Mouse (Mus musculus) intestine, embryonic 14.5 days (tissue): ENCODE data around the gene March8. TPM values are rescaled to one million over a fixed set of nuclear protein-coding genes. Genes with fewer than 3 reads are reported as not detected.

Source experiments
- ATAC-seq: fragments of 200-750 bp; cut with Nextera tagmentation; replicated peaks from 2 replicates; pipeline ENCODE4 v1.8.0; 2017; ENCODE audit warnings: low read depth, moderate number of reproducible peaks, moderate TSS enrichment, moderate library complexity; ENCODE audit not compliant: low FRiP score, low TSS enrichment
- DNase-seq: peaks from one replicate; pipeline ENCODE4 v3.0.0-alpha.2; 2018; ENCODE audit warnings: low spot score
- H3K27ac ChIP-seq: fragments of 300-500 bp; sonication (generic); 2 replicates; pipeline ENCODE4 v1.5.1; 2014; ENCODE audit warnings: low read depth, mild to moderate bottlenecking, control low read depth
- H3K27me3 ChIP-seq: fragments of 300-500 bp; sonication (generic); replicated peaks from 2 replicates; pipeline ENCODE4 v1.6.1; 2014; ENCODE audit warnings: low read length, control low read depth; ENCODE audit not compliant: control insufficient read depth, insufficient read depth
- H3K36me3 ChIP-seq: fragments of 300-500 bp; sonication (generic); 2 replicates; pipeline ENCODE4 v1.6.1; 2014; ENCODE audit warnings: low read length, control low read depth; ENCODE audit not compliant: control insufficient read depth, insufficient read depth
- H3K4me1 ChIP-seq: fragments of 300-500 bp; sonication (generic); replicated peaks from 2 replicates; pipeline ENCODE4 v1.6.1; 2014; ENCODE audit warnings: low read length, control low read depth, mixed read lengths; ENCODE audit not compliant: control insufficient read depth, insufficient read depth
- H3K4me2 ChIP-seq: fragments of 300-500 bp; sonication (generic); 2 replicates; pipeline ENCODE4 v1.6.1; 2014; ENCODE audit warnings: low read length
- H3K4me3 ChIP-seq: fragments of 300-500 bp; sonication (generic); 2 replicates; pipeline ENCODE4 v1.5.1; 2014; ENCODE audit warnings: low read depth, low read length, control low read depth, mixed read lengths
- H3K9ac ChIP-seq: fragments of 300-500 bp; sonication (generic); 2 replicates; pipeline ENCODE4 v1.6.1; 2014; ENCODE audit warnings: mild to moderate bottlenecking, low read length
- H3K9me3 ChIP-seq: fragments of 300-500 bp; sonication (generic); 2 replicates; pipeline ENCODE4 v1.6.1; 2016; ENCODE audit warnings: low read length, control low read depth; ENCODE audit not compliant: control insufficient read depth
- WGBS: fragments of 180-500 bp; shearing (Covaris S2); extraction: QIAGEN DNeasy Blood & Tissue Kit; methylation state at CpG from one replicate; pipeline ENCODE4 v1.1.7; 2014; 5-methylcytosine and 5-hydroxymethylcytosine counted together
- polyA plus RNA-seq: library from polyadenylated mRNA; unstranded; fragments of >200 nt; fragmentation: Nextera tagmentation; extraction: Ambion mirVana; gene quantifications from 2 replicates; pipeline ENCODE4 v1.2.1, GENCODE M21; 2014

The March8 gene
- polyA plus RNA-seq, 1 experiment from 2014 or later, result 30.8 TPM

DNA sequence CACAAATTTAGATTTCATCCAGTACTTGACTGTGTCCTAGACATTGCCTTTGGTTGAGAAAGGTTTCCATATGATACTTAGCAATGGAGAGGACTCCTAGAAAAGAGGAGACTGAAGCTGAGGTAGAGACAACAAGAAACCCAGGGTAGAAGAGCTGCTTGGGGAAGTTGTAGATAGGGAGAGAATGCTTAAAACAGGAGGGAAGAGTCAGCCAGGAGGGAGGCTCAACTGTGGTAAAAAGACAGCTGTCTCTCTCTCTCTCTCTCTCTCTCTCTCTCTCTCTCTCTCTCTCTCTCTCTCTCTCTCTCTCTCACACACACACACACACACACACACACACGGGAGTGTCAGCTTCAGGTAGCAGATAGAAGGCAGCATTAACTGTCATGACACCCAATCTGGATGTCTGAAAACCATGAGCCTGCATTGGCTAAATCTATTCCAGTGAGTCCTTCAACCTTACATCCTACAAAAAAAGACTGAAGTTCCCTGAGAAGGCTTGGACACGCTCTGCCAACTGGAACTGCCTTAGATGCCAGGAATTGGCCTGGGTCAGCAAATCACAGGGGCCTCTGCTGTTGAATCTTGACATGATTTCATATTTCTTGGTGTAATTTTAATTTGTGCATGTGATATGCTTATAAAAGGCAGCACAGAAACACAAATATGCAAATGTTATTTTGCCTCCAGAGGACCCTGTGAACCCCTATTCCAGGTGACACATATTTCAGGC lies 57.3 kb downstream of the March8 start:
- ATAC-seq, result no peak
- no peaks in the 10 kb centered on the region for H3K4me1 ChIP-seq
- H3K4me2 ChIP-seq, result no peak overlapping the region
- peak; percentile 21 for DNase-seq
- H3K27ac ChIP-seq, result no peak overlapping the region
- WGBS, result 84% methylated on average over 2 of the region's 2 CpGs
- H3K4me3 ChIP-seq, result no peak overlapping the region
- H3K9me3 ChIP-seq, result no peaks in the 10 kb centered on the region
- H3K36me3 ChIP-seq, result no peaks in the 10 kb centered on the region
- H3K27me3 ChIP-seq, result no peaks in the 10 kb centered on the region
- no peak overlapping the region for H3K9ac ChIP-seq

DNA sequence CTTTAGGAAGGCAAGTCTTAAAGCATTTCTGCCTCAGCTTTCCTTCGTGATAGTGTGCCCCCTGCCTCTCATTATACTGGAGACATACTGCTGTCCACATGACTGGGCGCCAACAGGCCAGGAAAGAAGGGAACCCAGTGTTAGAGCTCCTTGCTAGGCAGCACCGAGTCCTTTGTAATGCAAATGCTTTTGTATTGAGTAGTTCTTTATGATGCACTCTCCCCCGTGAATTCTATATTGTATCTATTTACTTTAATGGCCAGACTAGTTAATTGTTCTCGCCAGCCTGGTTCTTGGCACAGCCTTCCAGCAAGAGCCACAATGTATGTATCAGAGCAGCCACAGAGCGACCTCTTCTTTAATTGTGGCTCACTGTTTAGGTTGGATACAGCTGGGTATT lies 59.8 kb downstream of the March8 start:
- H3K27me3 ChIP-seq, result no peaks in the 10 kb centered on the region
- no peak overlapping the region for H3K27ac ChIP-seq
- no peak overlapping the region for H3K4me2 ChIP-seq
- H3K9me3 ChIP-seq, result no peaks in the 10 kb centered on the region
- H3K4me1 ChIP-seq, result no peaks in the 10 kb centered on the region
- no peak overlapping the region for H3K4me3 ChIP-seq
- no peak overlapping the region for H3K9ac ChIP-seq
- DNase-seq, result no peak
- no peak for ATAC-seq
- 65% methylated on average over 6 of the region's 6 CpGs for WGBS
- peaks cover 8% of the 10 kb centered on the region; the same call in 1 of the 2 replicates for H3K36me3 ChIP-seq

DNA sequence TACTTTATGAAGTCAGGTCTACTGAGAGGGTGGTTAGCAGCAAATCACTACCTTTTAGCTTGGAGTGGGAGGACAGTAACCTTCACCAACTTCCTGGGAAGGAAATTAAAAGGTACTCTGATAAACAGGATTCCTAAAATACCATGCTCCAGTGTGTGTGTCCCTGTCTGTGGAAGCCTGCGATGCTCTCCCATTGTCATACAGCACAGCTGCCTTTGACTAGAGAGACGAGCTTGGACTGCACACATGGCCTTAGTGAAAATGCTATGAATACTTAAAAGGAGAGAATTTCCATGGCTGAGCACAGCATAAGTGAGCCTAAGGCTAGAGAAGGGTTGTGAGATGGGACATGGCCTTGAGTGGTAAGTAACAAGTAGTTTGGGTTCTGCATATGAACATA lies 60.3 kb downstream of the March8 start:
- peak; percentile 47 for DNase-seq
- H3K27me3 ChIP-seq, result no peaks in the 10 kb centered on the region

DNA sequence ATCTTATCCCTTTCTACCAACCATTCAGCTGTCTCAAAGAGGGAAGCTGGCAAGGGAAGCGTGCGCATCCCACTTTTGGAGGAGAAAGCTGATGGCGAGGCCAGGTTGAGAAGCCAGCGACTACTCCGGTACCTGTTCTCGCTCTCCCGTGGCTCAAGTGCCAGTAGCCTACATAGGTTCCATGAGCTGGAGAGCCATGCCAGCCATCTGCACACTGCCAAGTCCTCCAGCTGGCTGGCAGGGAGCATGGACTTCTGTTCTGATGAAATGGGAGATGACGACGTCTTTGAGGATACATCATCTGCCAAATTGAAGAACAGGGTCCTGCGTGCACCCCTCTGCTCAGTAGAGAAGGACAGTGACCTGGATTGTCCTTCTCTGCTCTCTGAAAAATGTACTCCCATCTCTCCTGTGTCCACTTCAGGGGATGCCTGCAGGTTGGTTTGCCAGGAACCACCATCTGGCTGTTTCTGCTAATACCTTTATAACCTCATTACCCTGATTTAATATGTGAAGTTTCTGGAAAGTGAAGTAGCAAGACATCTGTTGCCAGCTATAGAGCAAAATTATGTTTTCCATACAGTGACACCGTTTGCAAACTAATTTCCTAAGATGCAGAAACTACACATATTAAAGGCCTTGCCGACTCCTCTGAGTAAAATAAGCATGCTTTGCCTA lies 64.1 kb downstream of the March8 start:
- DNase-seq (no peak), ATAC-seq (no peak)
- Histone ChIP-seq H3K27ac (no peak overlapping the region), H3K27me3 (no peaks in the 10 kb centered on the region), H3K4me3 (no peak overlapping the region), H3K36me3 (peaks cover 29% of the 10 kb centered on the region), H3K4me1 (no peaks in the 10 kb centered on the region), H3K9me3 (no peaks in the 10 kb centered on the region), H3K9ac (no peak overlapping the region), H3K4me2 (no peak overlapping the region)
- 95% methylated on average over 12 of the region's 12 CpGs for WGBS

More for the DNA sequence above, 60.3 kb downstream of the March8 start:
- H3K4me1 ChIP-seq, result no peaks in the 10 kb centered on the region
- peaks cover 8% of the 10 kb centered on the region for H3K36me3 ChIP-seq
- H3K9ac ChIP-seq, result no peak overlapping the region
- H3K9me3 ChIP-seq, result no peaks in the 10 kb centered on the region
- no peak overlapping the region for H3K4me3 ChIP-seq
- 80% methylated on average over 2 of the region's 2 CpGs for WGBS
- no peak overlapping the region for H3K27ac ChIP-seq
- ATAC-seq, result no peak
- no peak overlapping the region for H3K4me2 ChIP-seq

DNA sequence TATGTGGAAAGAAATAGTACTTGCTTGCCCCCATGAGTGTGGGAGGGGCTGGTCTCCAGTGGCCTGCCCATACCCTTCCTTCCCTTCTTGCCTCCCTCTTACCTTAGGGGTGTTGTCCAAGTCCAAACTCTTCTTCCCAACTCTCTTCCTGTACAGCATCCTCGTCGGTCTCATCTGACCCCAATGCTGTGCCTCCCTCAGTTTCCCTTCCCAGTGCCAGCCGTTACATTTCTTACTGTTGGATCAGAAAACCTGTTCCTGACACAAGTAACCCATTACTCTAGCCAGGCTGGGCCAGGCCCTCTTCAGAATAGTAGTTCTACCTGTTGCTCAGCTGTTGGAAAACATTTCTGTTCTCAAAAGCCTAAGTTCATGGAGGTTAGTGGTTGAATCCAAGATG lies 64.6 kb downstream of the March8 start:
- H3K4me1 ChIP-seq, result no peaks in the 10 kb centered on the region
- H3K27ac ChIP-seq, result no peak overlapping the region
- 96% methylated on average over 3 of the region's 3 CpGs for WGBS
- DNase-seq, result no peak
- no peak overlapping the region for H3K4me3 ChIP-seq
- H3K9ac ChIP-seq, result no peak overlapping the region
- H3K4me2 ChIP-seq, result no peak overlapping the region
- H3K9me3 ChIP-seq, result no peaks in the 10 kb centered on the region
- peaks cover 34% of the 10 kb centered on the region for H3K36me3 ChIP-seq
- ATAC-seq, result no peak
- H3K27me3 ChIP-seq, result no peaks in the 10 kb centered on the region

DNA sequence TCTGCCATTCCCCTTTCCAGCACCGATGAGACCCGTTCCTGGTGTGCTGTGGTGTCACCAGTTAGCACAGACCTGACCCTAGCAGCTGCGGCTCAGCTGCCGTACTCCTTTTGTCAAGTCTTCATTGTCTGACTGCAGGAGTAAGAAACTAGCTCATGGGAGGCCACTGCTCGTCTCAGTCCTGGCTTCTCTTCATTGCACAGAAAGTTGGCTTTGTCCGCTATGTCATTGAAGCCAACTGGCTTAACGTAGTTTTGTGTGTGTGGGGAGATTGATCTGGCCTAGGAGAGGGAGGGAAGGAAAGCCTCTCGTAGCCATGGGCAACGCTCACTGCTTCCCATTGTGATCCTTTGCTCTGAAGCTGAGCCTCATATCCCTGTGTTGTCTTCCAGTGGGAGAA lies 67.4 kb downstream of the March8 start:
- Histone ChIP-seq H3K27me3 (no peaks in the 10 kb centered on the region), H3K4me1 (no peaks in the 10 kb centered on the region), H3K27ac (no peak overlapping the region), H3K9me3 (no peaks in the 10 kb centered on the region), H3K36me3 (peaks cover 39% of the 10 kb centered on the region), H3K4me2 (no peak overlapping the region), H3K4me3 (no peak overlapping the region), H3K9ac (no peak overlapping the region)
- ATAC-seq (no peak), DNase-seq (no peak)
- WGBS, result 95% methylated on average over 9 of the region's 9 CpGs

DNA sequence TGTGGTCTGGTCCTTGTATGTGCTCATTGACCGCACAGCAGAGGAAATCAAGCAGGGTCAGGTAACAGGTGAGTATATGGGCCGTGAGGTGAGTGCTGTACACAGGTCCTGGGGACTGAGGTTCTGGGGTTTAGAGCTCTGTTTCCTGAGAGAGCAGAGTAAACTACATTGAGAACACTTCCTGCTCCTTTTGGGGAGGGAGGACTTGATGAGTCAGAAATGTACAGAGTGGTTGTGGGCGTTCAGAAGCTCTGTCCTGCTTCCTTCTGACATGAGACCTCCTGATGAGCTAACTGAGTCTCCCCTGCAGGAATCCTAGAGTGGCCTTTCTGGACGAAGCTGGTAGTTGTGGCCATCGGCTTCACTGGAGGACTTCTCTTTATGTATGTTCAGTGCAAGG lies 67.9 kb downstream of the March8 start:
- H3K27me3 ChIP-seq, result no peaks in the 10 kb centered on the region
- H3K36me3 ChIP-seq, result peaks cover 39% of the 10 kb centered on the region
- ATAC-seq, result no peak

DNA sequence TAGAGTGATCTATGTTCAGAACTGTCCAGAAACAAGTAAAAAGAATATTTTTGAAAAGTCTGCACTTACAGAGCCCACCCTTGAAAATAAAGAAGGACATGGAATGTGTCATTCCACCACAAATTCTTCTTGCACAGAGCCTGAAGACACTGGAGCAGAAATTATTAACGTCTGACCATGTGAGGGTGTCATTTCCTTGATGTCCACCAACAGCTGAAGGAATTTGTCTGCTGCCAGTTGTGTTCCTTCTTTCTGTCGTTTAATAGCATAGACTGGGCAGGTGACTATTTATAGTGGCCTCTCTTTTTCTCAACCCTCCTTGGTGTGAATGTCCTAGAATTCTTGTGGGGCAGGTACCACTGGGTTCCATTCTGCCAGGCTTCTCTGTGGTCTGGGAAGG lies 68.3 kb downstream of the March8 start:
- Histone ChIP-seq H3K4me1 (no peaks in the 10 kb centered on the region), H3K27me3 (no peaks in the 10 kb centered on the region), H3K36me3 (peaks cover 39% of the 10 kb centered on the region), H3K9ac (no peak overlapping the region), H3K4me2 (no peak overlapping the region), H3K4me3 (no peak overlapping the region), H3K9me3 (no peaks in the 10 kb centered on the region), H3K27ac (no peak overlapping the region)
- DNase-seq, result no peak
- WGBS, result 74% methylated on average over 2 of the region's 2 CpGs
- ATAC-seq, result no peak

More for the DNA sequence above, 67.9 kb downstream of the March8 start:
- no peak for DNase-seq
- no peaks in the 10 kb centered on the region for H3K9me3 ChIP-seq
- H3K9ac ChIP-seq, result no peak overlapping the region
- no peak overlapping the region for H3K27ac ChIP-seq
- WGBS, result 88% methylated on average over 5 of the region's 5 CpGs
- no peaks in the 10 kb centered on the region for H3K4me1 ChIP-seq
- no peak overlapping the region for H3K4me2 ChIP-seq
- no peak overlapping the region for H3K4me3 ChIP-seq

DNA sequence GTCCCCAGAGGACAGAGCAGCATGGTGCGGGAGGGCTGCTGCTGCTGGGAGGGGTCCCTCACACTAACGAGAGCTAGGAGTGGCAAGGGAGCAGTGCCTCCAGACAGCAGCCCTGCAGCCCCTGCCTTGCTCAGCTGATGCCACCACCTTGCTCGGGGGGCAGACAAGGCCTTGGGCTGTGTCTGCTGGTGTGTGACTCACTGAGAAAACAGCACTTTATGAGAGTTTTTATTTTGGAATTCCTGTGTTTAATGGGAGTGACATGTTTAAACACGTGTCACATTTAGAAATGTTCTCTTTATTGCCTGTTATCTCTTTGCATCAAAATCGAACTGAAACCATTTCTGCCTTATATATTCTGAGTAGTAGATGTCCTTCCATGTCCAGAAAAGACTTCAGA lies 68.9 kb downstream of the March8 start:
- H3K9me3 ChIP-seq, result no peaks in the 10 kb centered on the region
- H3K36me3 ChIP-seq, result peaks cover 37% of the 10 kb centered on the region
- H3K4me3 ChIP-seq, result no peak overlapping the region
- DNase-seq, result no peak
- H3K9ac ChIP-seq, result no peak overlapping the region
- no peak overlapping the region for H3K27ac ChIP-seq
- H3K27me3 ChIP-seq, result no peaks in the 10 kb centered on the region
- ATAC-seq, result no peak
- WGBS, result 72% methylated on average over 5 of the region's 5 CpGs
- H3K4me2 ChIP-seq, result no peak overlapping the region
- no peaks in the 10 kb centered on the region for H3K4me1 ChIP-seq
